Mouse (Mus musculus) c-Kit-positive CD71-negative TER-119-negative erythroid progenitor cells, embryonic 14.5 days (primary cell): ENCODE data around the gene Ptpre.

ENCODE experiments used
- DNase-seq: peaks from one replicate; pipeline ENCODE4 v3.0.0-alpha.2; 2013; ENCODE audit warnings: low read depth

The Ptpre gene

GRCm38 (mm10) chr7:135578715-135579325 lies 41.5 kb downstream of the Ptpre start:
- DNase-seq: no peak

GRCm38 (mm10) chr7:135580306-135581091 lies 43.2 kb downstream of the Ptpre start:
- no peak for DNase-seq

GRCm38 (mm10) chr7:135581128-135581527 lies 43.8 kb downstream of the Ptpre start:
- DNase-seq: no peak

DNA sequence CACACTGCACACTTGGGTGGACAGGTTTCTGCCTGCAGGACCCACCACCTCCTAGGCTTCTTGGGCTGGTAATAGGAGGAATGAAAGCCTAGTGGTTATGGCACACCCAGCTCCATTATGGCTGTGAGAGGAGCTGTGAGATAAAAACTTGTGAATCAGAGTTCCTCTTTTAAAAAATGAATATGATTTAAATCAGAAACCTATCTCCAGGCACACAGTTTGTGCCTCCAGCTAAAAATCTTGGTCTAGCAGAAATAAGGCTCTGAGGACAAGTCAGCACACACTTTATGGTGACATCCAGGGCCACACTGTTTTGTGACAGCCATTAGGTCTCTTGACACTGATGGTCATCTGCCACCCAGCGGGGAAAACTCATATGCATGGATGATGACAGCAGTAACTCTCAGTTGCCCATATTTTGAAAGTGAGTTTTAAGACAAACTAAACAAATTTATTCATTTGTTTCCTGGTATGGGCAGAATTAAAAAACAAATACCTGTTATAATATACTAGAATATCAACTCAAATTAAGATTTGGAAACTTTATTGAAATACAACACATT lies 47.9 kb downstream of the Ptpre start:
- no peak for DNase-seq

- DNase-seq: no peak
Measured at GRCm38 (mm10) chr7:135586402-135586801, 49.1 kb downstream of the Ptpre start.

DNA sequence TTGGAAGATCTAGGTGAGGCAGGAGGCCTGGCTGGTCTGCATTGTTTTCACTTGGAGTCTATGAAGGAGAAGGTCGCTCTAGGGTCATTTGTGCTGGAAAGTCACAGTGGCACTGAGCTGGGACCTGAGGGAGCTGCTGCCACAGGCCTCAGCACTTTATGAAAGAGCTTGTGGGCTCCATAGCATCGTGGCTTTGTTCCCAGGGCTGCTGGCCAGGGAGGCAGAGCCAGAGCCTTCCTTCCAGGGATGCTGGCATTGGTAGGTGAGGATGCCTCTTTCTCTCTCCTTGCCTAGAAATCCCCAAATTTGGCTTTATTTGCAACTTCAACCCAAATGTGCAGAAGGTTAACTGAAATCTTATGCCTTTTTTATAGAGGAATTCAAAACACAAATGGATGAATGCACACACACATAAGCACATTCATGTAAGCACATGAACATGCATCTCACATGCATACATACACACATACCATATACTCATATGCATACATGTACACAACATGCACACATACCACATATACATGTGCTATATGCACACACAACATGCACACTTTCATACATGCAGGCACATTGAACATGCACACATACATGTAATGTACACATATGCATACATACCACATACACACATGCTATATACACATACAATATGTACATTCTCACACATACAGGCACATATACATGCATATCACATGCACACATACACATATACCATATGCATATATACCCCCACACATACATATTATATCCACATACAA lies 50.7 kb downstream of the Ptpre start:
- no peak for DNase-seq

- no peak for DNase-seq
Measured at GRCm38 (mm10) chr7:135588620-135589309, 51.5 kb downstream of the Ptpre start.

GRCm38 (mm10) chr7:135591461-135591860 lies 54.2 kb downstream of the Ptpre start:
- DNase-seq: no peak

- no peak for DNase-seq
Measured at GRCm38 (mm10) chr7:135593286-135593685, 56.0 kb downstream of the Ptpre start.

DNA sequence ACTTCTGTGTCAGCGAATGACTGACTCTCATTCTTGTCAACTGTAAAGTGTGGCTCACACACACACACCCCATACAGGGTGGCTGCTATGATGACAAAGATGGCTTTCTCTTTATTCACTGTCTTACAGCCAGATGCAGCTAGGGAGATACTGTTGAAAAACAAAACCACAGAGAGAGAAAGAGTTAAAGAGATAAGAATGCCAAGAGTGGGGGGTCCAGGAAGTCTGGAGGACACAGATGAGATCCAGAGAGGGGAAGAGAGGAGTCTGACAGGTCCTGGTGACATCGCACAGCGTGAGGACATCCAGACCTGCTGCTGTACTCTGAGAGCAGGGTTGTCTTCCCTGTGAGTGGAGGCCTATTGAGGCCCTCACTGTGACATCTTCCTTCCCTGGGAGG lies 56.5 kb downstream of the Ptpre start:
- no peak for DNase-seq

DNA sequence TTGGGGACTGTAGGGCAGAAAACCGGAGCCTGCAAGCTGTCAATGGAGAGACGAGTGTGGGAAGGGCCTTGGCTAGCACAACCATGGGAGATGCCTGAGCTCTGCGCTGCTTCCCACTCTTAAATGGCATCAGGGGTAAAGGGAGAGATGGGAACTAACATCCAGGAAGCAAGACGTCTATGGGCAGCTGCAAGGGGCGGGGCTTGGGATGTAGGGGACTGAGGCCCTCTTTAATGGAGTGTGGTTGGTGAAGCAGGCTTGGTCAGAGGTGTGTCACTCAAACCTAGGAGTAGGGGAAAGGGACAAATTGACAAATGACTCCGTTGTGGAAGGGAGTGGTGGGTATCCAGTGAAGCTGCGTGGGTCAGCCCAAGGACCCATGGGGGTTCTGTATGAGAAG lies 57.4 kb downstream of the Ptpre start:
- DNase-seq: no peak

DNA sequence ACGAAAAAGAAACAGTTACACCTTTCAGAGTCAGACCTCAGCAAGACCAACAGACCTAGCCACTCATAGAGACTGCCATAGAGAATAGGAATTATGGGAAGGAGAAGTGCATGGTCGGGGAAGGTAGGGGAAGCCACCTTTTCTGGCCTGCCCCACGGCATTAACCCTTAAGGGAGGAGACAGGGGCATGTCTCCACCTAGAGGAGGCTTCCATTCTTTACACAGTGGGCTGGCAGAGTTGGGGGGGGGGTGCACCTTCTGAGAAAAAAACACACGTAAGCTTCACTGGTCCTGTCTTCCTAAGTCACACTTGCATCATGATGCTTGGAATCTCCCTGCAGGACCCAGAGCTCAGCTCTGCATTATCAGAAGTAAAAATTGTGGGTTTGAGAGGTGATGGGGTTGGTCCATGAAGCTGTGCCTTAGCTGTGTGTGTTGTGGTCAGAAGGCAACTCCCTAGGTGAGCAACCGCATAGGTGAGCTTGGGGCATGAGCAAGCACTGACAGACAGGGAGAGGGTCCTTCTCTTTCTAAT lies 58.4 kb downstream of the Ptpre start:
- no peak for DNase-seq

DNA sequence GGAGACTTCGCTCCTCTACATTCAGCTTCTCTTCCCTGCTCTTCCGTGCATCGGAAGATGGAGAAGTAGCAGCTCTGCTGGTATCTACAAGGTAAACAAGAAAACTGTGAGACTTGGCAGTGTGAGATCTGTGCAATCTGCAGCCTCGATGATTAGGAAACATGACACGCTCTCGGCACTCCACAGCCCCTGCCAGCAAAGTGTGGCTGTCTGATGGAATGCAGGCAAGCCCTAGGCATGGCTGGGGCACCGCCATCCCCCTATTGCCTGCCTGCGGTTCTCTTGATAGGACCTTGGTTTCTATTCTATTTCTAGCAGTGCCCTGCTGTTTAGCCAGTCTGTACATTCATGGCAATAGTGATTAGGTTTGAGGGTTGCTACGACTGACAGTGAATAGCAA lies 59.7 kb downstream of the Ptpre start:
- DNase-seq: no peak

GRCm38 (mm10) chr7:135597604-135598289 lies 60.5 kb downstream of the Ptpre start:
- no peak for DNase-seq

DNA sequence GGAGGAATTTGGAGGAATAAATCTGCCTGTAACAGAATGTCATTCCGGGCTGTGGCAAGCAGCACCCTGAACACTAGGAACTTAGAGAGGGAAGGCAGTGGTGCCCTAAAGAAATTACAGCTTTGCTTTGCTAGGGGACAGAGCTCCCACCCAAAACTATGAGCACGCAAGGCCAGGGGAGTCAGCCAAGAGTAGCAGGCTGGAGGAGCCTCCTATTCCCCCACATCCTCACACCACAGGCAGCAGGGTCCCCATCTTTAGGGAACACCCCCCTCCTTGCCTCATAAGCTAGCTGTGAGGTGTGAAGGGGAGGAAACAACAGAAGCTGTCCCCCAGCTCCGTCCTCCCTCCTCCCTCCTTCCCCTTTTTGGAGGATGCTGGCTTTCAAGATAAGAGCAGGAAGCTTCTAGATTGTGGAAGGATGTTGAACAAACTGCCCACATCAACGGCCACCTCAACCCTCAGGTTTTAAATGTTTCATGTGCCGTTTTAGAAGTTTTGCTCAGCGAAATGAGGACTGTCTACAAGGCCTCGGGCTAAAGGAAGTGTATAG lies 61.1 kb downstream of the Ptpre start:
- peak; percentile 59 for DNase-seq

DNA sequence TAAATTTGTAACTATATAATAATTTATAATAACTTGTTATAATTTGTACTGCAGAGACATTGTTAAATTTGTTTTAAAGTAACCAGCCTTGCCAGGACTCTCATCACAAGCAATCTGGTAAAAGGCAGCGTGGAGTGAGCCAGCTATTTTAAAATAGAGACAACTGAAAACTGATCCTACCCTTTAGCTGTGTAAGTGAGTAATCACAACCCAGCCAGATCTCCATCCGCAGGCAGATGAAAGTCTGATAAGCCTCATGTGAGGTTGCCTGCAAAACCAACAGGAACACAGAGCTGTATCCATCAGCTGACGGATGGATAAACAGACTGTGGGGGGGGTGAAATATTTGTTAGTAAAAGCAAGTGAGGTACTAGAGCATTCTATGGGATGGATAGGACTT lies 62.8 kb downstream of the Ptpre start:
- DNase-seq: no peak

- no peak for DNase-seq
Measured at GRCm38 (mm10) chr7:135601607-135602006, 64.3 kb downstream of the Ptpre start.

GRCm38 (mm10) chr7:135602265-135602664 lies 65.0 kb downstream of the Ptpre start:
- DNase-seq: no peak

DNA sequence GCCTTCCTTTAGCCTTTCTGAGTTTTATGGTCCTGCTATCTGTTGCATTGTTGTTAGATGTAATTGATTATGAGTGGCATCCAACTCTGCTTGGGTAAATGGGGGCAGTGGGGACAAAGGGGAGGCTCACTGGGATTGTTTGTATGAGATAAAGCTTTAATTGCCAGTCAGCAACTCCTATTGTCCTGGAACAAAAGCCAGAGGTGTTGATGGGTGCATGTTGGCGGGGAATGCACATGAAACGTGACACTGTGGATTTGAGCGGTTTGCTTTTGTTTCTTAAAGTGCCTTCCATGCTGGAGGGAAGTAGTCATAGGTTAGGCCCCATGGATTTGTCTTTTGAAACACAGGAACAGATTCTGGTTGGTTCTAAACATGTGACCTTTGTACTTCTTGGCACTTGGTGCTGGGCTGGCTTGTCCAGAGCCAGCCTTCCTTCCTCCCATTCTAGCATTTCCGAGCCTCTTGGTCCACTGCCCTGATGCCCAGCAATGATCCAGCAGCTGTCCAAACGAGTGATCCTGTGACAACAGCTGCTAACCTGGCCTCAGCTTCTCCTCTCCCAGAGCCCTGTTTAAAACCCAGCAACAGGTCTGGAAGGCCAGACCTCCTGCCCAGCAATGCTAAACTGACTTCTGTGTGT lies 65.7 kb downstream of the Ptpre start:
- DNase-seq: no peak

GRCm38 (mm10) chr7:135605002-135605803 lies 67.9 kb downstream of the Ptpre start:
- DNase-seq: no peak
